Mouse (Mus musculus): ENCODE data around the gene Rtp1. TPM values are rescaled to one million over a fixed set of nuclear protein-coding genes. Genes with fewer than 3 reads are reported as not detected.

Rtp1 gene
- polyA plus RNA-seq, 1 experiment = 0.04 TPM

GRCm38 (mm10) chr16:23403008-23403755 is 25.8 kb upstream of the Rtp1 start:
- H3K4me3 ChIP-seq (ENCODE audit: control insufficient read depth, insufficient read depth, low read length) = no peak overlapping the region
- H3K27ac ChIP-seq (ENCODE audit: control insufficient read depth, insufficient read depth, low read length) = no peak overlapping the region
- WGBS = 63% methylated on average over 8 of the region's 8 CpGs
- H3K4me1 ChIP-seq (replicated peaks; ENCODE audit: control insufficient read depth, insufficient read depth, low read length) = peaks cover 11% of the 10 kb centered on the region
- DNase-seq = peak; percentile 84
- H3K27me3 ChIP-seq (ENCODE audit: control insufficient read depth, insufficient read depth, low read length) = no peaks in the 10 kb centered on the region
- TF ChIP-seq CTCF (IDR thresholded peaks at IDR 0.05; ENCODE audit: borderline replicate concordance, control insufficient read depth, extremely low read depth, insufficient read depth, low read length, poor library complexity) (no peak), POLR2A (IDR thresholded peaks at IDR 0.05; ENCODE audit: control insufficient read depth, extremely low read depth, insufficient read depth, low read length, poor library complexity) (no peak)
- no peaks in the 10 kb centered on the region for H3K36me3 ChIP-seq (ENCODE audit: control insufficient read depth, insufficient read depth, low read length)

DNA sequence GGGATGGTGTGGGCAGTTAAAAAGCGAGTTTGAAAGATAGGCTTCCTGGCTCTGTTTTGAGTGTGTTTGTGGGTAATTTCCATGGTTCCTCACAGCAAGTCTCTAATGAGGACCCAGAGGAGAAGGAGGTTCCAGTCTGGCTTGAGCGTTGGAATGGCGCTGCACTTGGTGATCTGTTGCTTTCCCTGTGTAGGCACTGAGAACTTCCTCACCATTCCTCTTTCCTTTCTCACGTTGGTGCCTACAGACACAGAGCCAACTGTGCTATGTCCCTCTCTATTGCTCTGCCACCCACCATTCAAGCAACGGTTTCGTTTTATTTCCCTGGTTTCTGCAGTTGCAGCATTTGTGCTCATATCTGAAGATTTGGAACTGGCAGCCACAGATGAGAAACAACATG is 16.0 kb upstream of the Rtp1 start:
- TF ChIP-seq POLR2A (IDR thresholded peaks at IDR 0.05; ENCODE audit: control insufficient read depth, extremely low read depth, insufficient read depth, low read length, poor library complexity) = no peak
- TF ChIP-seq CTCF (IDR thresholded peaks at IDR 0.05; ENCODE audit: borderline replicate concordance, control insufficient read depth, extremely low read depth, insufficient read depth, low read length, poor library complexity) = no peak
- DNase-seq = no peak
- Histone ChIP-seq H3K4me1 (replicated peaks; ENCODE audit: control insufficient read depth, insufficient read depth, low read length) (no peaks in the 10 kb centered on the region; the same call in 1 of the 2 replicates), H3K4me3 (ENCODE audit: control insufficient read depth, insufficient read depth, low read length) (no peak overlapping the region), H3K27me3 (ENCODE audit: control insufficient read depth, insufficient read depth, low read length) (no peaks in the 10 kb centered on the region), H3K27ac (ENCODE audit: control insufficient read depth, insufficient read depth, low read length) (no peak overlapping the region), H3K36me3 (ENCODE audit: control insufficient read depth, insufficient read depth, low read length) (no peaks in the 10 kb centered on the region)
- WGBS = 81% methylated on average over 6 of the region's 6 CpGs

GRCm38 (mm10) chr16:23416261-23416656 is 12.7 kb upstream of the Rtp1 start:
- no peak for DNase-seq
- Histone ChIP-seq H3K4me1 (replicated peaks; ENCODE audit: control insufficient read depth, insufficient read depth, low read length) (no peaks in the 10 kb centered on the region; the same call in none of the 2 replicates), H3K27ac (ENCODE audit: control insufficient read depth, insufficient read depth, low read length) (no peak overlapping the region), H3K4me3 (ENCODE audit: control insufficient read depth, insufficient read depth, low read length) (no peak overlapping the region), H3K36me3 (ENCODE audit: control insufficient read depth, insufficient read depth, low read length) (no peaks in the 10 kb centered on the region), H3K27me3 (ENCODE audit: control insufficient read depth, insufficient read depth, low read length) (no peaks in the 10 kb centered on the region)
- TF ChIP-seq POLR2A (IDR thresholded peaks at IDR 0.05; ENCODE audit: control insufficient read depth, extremely low read depth, insufficient read depth, low read length, poor library complexity) (no peak), CTCF (IDR thresholded peaks at IDR 0.05; ENCODE audit: borderline replicate concordance, control insufficient read depth, extremely low read depth, insufficient read depth, low read length, poor library complexity) (no peak)
- 64% methylated on average over 10 of the region's 10 CpGs for WGBS

DNA sequence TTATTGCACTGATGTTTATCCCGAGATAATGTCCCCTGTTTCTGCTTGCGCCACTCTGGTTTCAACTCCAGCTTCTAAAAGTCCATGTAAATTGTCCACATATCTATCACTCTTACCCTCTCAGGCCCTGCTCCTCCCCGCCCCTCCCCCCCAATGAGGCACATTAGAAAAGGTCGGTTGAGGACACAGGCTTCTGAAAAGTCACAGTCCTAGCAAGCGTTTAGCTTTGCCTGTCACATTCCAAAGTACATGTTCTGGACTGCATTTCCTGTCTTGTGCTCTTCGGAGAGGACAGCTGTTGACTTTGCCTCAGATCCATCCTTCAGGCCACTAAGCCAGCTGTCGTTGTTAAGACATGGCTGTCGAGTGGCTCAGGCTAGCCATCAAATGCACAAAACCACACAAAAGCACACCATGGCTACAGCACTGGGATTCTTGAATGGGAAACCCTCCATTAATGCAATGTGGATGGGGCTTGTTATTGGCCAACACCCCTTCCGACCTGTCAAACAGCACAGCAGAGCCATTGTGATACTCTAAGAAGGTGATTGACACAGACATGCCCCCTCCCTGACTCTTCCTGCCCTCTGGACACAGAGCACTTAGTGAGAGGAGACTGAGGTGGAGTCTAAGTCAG is 12.2 kb upstream of the Rtp1 start:
- no peaks in the 10 kb centered on the region for H3K36me3 ChIP-seq (ENCODE audit: control insufficient read depth, insufficient read depth, low read length)
- H3K4me3 ChIP-seq (ENCODE audit: control insufficient read depth, insufficient read depth, low read length) = no peak overlapping the region
- no peak overlapping the region for H3K27ac ChIP-seq (ENCODE audit: control insufficient read depth, insufficient read depth, low read length)
- no peak for TF ChIP-seq POLR2A (IDR thresholded peaks at IDR 0.05; ENCODE audit: control insufficient read depth, extremely low read depth, insufficient read depth, low read length, poor library complexity)
- no peak for TF ChIP-seq CTCF (IDR thresholded peaks at IDR 0.05; ENCODE audit: borderline replicate concordance, control insufficient read depth, extremely low read depth, insufficient read depth, low read length, poor library complexity)
- no peaks in the 10 kb centered on the region; the same call in none of the 2 replicates for H3K4me1 ChIP-seq (replicated peaks; ENCODE audit: control insufficient read depth, insufficient read depth, low read length)
- WGBS = 81% methylated on average over 9 of the region's 9 CpGs
- no peak for DNase-seq
- no peaks in the 10 kb centered on the region for H3K27me3 ChIP-seq (ENCODE audit: control insufficient read depth, insufficient read depth, low read length)

- no peaks in the 10 kb centered on the region; the same call in none of the 2 replicates for H3K4me1 ChIP-seq (replicated peaks; ENCODE audit: control insufficient read depth, insufficient read depth, low read length)
- no peaks in the 10 kb centered on the region for H3K36me3 ChIP-seq (ENCODE audit: control insufficient read depth, insufficient read depth, low read length)
- TF ChIP-seq POLR2A (IDR thresholded peaks at IDR 0.05; ENCODE audit: control insufficient read depth, extremely low read depth, insufficient read depth, low read length, poor library complexity) = no peak
- TF ChIP-seq CTCF (IDR thresholded peaks at IDR 0.05; ENCODE audit: borderline replicate concordance, control insufficient read depth, extremely low read depth, insufficient read depth, low read length, poor library complexity) = no peak
- WGBS = 89% methylated on average over 13 of the region's 13 CpGs
- H3K27ac ChIP-seq (ENCODE audit: control insufficient read depth, insufficient read depth, low read length) = no peak overlapping the region
- no peaks in the 10 kb centered on the region for H3K27me3 ChIP-seq (ENCODE audit: control insufficient read depth, insufficient read depth, low read length)
- DNase-seq = no peak
- no peak overlapping the region for H3K4me3 ChIP-seq (ENCODE audit: control insufficient read depth, insufficient read depth, low read length)
These were observed 11.3 kb upstream of the Rtp1 start for GRCm38 (mm10) chr16:23417456-23418240.

DNA sequence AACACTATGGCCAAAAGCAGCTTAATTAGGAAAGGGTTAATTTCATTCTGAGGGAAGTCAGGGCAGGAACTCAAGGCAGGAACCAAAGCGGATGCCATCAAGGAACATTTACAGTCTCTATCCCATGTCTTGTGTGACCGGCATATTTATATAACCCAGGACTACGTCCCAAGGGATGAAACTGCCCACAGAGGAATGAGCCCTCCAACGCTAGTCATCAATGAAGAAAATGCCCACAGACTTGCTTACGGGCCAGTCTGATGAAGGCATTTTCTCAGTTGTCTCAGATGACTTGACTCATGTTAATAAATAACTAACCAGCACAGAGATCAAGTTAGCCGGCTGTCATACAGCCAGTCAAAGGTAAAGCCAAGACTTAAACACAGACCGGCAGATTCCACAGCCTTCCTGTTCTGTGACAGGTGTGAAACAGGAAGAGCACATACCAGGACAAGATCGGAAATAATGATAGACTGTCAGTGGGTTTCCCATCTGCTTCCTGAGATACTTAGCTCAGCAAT is 9.3 kb upstream of the Rtp1 start:
- no peaks in the 10 kb centered on the region for H3K27me3 ChIP-seq (ENCODE audit: control insufficient read depth, insufficient read depth, low read length)
- H3K27ac ChIP-seq (ENCODE audit: control insufficient read depth, insufficient read depth, low read length) = no peak overlapping the region
- no peak for DNase-seq
- TF ChIP-seq CTCF (IDR thresholded peaks at IDR 0.05; ENCODE audit: borderline replicate concordance, control insufficient read depth, extremely low read depth, insufficient read depth, low read length, poor library complexity) = no peak
- TF ChIP-seq POLR2A (IDR thresholded peaks at IDR 0.05; ENCODE audit: control insufficient read depth, extremely low read depth, insufficient read depth, low read length, poor library complexity) = no peak
- H3K36me3 ChIP-seq (ENCODE audit: control insufficient read depth, insufficient read depth, low read length) = no peaks in the 10 kb centered on the region
- H3K4me1 ChIP-seq (replicated peaks; ENCODE audit: control insufficient read depth, insufficient read depth, low read length) = no peaks in the 10 kb centered on the region; the same call in 1 of the 2 replicates
- WGBS = 76% methylated on average over 8 of the region's 8 CpGs
- H3K4me3 ChIP-seq (ENCODE audit: control insufficient read depth, insufficient read depth, low read length) = no peak overlapping the region

Measured in thymus, adult 2 months (tissue).